Mouse (Mus musculus): Measurements from ENCODE around the gene Grk6.

- no peak for TF ChIP-seq POLR2A (IDR thresholded peaks at IDR 0.05; ENCODE audit: control insufficient read depth in 1 of 2, insufficient read depth in 1 of 2, low read depth in 1 of 2, low read length in 2 of 2, poor library complexity in 1 of 2)
- TF ChIP-seq CTCF (IDR thresholded peaks at IDR 0.05 in 2 of 3, conservative IDR thresholded peaks at IDR 0.05 in 1 of 3; ENCODE audit: control insufficient read depth in 1 of 3, insufficient read depth in 1 of 3, low read depth in 2 of 3, low read length in 3 of 3, poor library complexity in 1 of 3, severe bottlenecking in 1 of 3), result no peak
- TF ChIP-seq EP300 (IDR thresholded peaks at IDR 0.05; ENCODE audit: low read depth in 1 of 2, low read length in 2 of 2), result no peak
- no peak for TF ChIP-seq ZNF384 (IDR thresholded peaks at IDR 0.05; ENCODE audit: low read depth, low read length)
- TF ChIP-seq JUND (IDR thresholded peaks at IDR 0.05; ENCODE audit: low read depth, low read length), result no peak
- no peak for TF ChIP-seq CHD1 (IDR thresholded peaks at IDR 0.05; ENCODE audit: low read depth, low read length)
- TF ChIP-seq RCOR1 (IDR thresholded peaks at IDR 0.05; ENCODE audit: low read depth, low read length), result no peak
Observed at GRCm38 (mm10) chr13:55486916-55487577, 42.2 kb downstream of the Grk6 start.
